Mouse (Mus musculus): ENCODE results near the gene Plekha7.

DNA sequence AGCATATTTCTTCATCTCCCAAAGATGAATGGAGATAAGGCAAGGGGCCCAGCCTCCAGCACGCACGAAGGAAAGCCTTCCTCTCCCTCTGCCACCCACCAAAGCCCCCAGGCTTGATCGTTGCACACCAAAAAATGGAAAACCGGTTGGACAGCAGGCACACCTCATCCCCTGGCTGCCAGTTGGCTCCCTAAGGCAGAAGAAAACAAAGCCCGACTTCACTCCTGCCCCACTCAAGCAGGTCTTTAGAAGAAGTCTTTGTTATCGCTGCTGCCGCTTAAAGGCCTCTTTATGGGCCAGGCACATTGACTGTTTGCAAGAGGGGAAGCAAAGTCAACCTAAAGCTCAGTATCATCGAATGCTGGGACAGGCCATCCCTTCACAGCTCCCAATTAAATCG lies 29.9 kb downstream of the Plekha7 start:
- TF ChIP-seq CTCF (IDR thresholded peaks at IDR 0.05): no peak
- no peak for TF ChIP-seq EP300 (IDR thresholded peaks at IDR 0.05)
